Mouse (Mus musculus): ENCODE measurements around the gene Pigz.

Gene Pigz

GRCm38 (mm10) chr16:31933751-31934549, at the start of gene Pigz:
Gene Pigz (plus strand): TSS chr16:31933851.
- DNase-seq (ENCODE audit: inconsistent age in 2 of 2, low spot score in 1 of 2), result peak; percentile 58 to 79

GRCm38 (mm10) chr16:31883902-31884301, 49.7 kb upstream of the Pigz start:
- no peak for DNase-seq (ENCODE audit: inconsistent age in 2 of 2, low spot score in 1 of 2)

- DNase-seq (ENCODE audit: inconsistent age in 2 of 2, low spot score in 1 of 2), result no peak
Observed at GRCm38 (mm10) chr16:31890907-31891306, 42.7 kb upstream of the Pigz start.

GRCm38 (mm10) chr16:31893396-31894141, 40.1 kb upstream of the Pigz start:
- no peak for DNase-seq (ENCODE audit: inconsistent age in 2 of 2, low spot score in 1 of 2)

GRCm38 (mm10) chr16:31896971-31897774, 36.5 kb upstream of the Pigz start:
- peak in 1 of 2 experiments; percentile 43 for DNase-seq (ENCODE audit: inconsistent age in 2 of 2, low spot score in 1 of 2)

GRCm38 (mm10) chr16:31898546-31899326, 34.9 kb upstream of the Pigz start:
- DNase-seq (ENCODE audit: inconsistent age in 2 of 2, low spot score in 1 of 2), result no peak

- DNase-seq (ENCODE audit: inconsistent age in 2 of 2, low spot score in 1 of 2), result no peak
Observed at GRCm38 (mm10) chr16:31901886-31902285, 31.8 kb upstream of the Pigz start.

- DNase-seq (ENCODE audit: inconsistent age in 2 of 2, low spot score in 1 of 2), result no peak
Observed at GRCm38 (mm10) chr16:31903239-31903638, 30.4 kb upstream of the Pigz start.

GRCm38 (mm10) chr16:31905331-31905730, 28.3 kb upstream of the Pigz start:
- no peak for DNase-seq (ENCODE audit: inconsistent age in 2 of 2, low spot score in 1 of 2)

- peak; percentile 44 to 72 for DNase-seq (ENCODE audit: inconsistent age in 2 of 2, low spot score in 1 of 2)
Observed at GRCm38 (mm10) chr16:31905891-31906825, 27.5 kb upstream of the Pigz start.

- peak; percentile 33 to 73 for DNase-seq (ENCODE audit: inconsistent age in 2 of 2, low spot score in 1 of 2)
Observed at GRCm38 (mm10) chr16:31906896-31907295, 26.8 kb upstream of the Pigz start.

- DNase-seq (ENCODE audit: inconsistent age in 2 of 2, low spot score in 1 of 2), result no peak
Observed at GRCm38 (mm10) chr16:31908959-31909358, 24.7 kb upstream of the Pigz start.

GRCm38 (mm10) chr16:31910281-31910847, 23.3 kb upstream of the Pigz start:
- no peak for DNase-seq (ENCODE audit: inconsistent age in 2 of 2, low spot score in 1 of 2)

GRCm38 (mm10) chr16:31917776-31918175, 15.9 kb upstream of the Pigz start:
- peak in 1 of 2 experiments; percentile 67 for DNase-seq (ENCODE audit: inconsistent age in 2 of 2, low spot score in 1 of 2)

- DNase-seq (ENCODE audit: inconsistent age in 2 of 2, low spot score in 1 of 2), result peak; percentile 76 to 92
Observed at GRCm38 (mm10) chr16:31918248-31918724, 15.4 kb upstream of the Pigz start.

- DNase-seq (ENCODE audit: inconsistent age in 2 of 2, low spot score in 1 of 2), result no peak
Observed at GRCm38 (mm10) chr16:31924368-31924767, 9.3 kb upstream of the Pigz start.

GRCm38 (mm10) chr16:31926091-31926490, 7.6 kb upstream of the Pigz start:
- no peak for DNase-seq (ENCODE audit: inconsistent age in 2 of 2, low spot score in 1 of 2)

- DNase-seq (ENCODE audit: inconsistent age in 2 of 2, low spot score in 1 of 2), result no peak
Observed at GRCm38 (mm10) chr16:31926547-31927182, 7.0 kb upstream of the Pigz start.

Measured in adrenal gland, adult (tissue).